Mouse (Mus musculus): ENCODE results near the gene Pawr. TPM values are rescaled to one million over a fixed set of nuclear protein-coding genes. Genes with fewer than 3 reads are reported as not detected.

Pawr gene
- polyA plus RNA-seq, 1 experiment from 2014 or later = 7.2 TPM

DNA sequence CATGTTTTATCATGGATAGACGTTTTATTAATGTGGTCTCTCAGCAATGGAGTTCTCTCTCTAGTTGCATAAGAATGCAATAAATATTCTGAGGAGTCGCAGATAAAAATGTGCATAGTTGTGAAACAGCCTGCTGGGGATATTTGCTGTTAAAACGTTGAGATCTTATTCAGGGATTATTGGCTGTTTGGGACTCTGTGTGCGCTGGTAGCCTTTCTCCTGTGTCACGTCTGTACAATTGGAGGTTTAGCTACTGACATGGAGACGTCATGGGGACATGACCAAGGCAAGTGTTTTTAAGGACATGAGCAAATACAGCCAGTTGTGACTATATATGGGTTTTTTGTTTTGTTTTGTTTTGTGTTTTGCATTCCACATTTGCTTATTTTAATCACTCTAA is 28.9 kb downstream of the Pawr start:
- no peaks in the 10 kb centered on the region for H3K36me3 ChIP-seq
- no peaks in the 10 kb centered on the region for H3K27me3 ChIP-seq
- no peak for ATAC-seq (replicated peaks; ENCODE audit: insufficient number of reproducible peaks, insufficient read depth, low FRiP score, low read depth)
- no peak overlapping the region for H3K9ac ChIP-seq
- no peak overlapping the region for H3K4me3 ChIP-seq
- H3K9me3 ChIP-seq (replicated peaks) = no peaks in the 10 kb centered on the region
- H3K4me1 ChIP-seq (replicated peaks) = peaks cover 8% of the 10 kb centered on the region
- H3K27ac ChIP-seq = no peak overlapping the region
- no peak overlapping the region for H3K4me2 ChIP-seq
- 61% methylated on average over 6 of the region's 6 CpGs for WGBS

DNA sequence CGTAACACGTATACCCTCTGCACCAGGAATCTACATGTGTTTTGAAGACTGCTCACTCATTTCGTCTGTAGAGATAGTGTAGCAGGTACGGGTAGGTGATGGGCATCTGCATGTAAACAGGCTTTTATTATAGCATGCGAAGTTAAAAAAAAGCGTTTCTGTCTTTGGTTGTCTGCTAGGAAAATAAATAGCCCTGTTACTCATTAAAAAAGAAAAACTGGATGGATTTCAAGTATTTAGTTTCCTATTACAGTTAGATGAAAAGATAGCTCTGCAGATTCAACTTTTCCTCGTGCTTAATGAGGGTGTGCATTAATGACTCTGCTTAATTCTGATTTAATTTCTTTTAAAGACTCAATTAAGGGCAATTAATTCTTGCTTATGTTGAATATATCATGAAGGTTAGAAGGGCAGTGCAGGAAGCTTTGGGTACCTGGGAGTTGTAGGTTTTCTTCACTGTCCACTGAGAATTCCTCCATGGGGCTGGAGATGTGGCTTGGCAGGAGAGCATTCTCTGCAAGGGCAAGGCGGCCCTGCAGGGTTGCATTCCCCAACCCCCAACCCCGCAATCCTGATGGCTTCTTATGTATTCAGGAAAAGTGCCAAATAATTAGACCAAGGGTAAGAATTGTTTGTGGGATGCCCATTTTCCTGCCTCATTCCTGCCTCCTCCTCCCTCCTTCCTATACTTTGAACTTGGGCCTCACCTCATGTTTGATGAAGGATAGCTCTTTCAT is 29.7 kb downstream of the Pawr start:
- no peak overlapping the region for H3K4me2 ChIP-seq
- ATAC-seq (replicated peaks; ENCODE audit: insufficient number of reproducible peaks, insufficient read depth, low FRiP score, low read depth) = no peak
- H3K4me1 ChIP-seq (replicated peaks) = peaks cover 8% of the 10 kb centered on the region
- WGBS = 66% methylated on average over 9 of the region's 9 CpGs
- no peak overlapping the region for H3K27ac ChIP-seq
- no peaks in the 10 kb centered on the region for H3K9me3 ChIP-seq (replicated peaks)
- no peaks in the 10 kb centered on the region for H3K27me3 ChIP-seq
- H3K36me3 ChIP-seq = no peaks in the 10 kb centered on the region
- H3K9ac ChIP-seq = no peak overlapping the region
- H3K4me3 ChIP-seq = no peak overlapping the region

DNA sequence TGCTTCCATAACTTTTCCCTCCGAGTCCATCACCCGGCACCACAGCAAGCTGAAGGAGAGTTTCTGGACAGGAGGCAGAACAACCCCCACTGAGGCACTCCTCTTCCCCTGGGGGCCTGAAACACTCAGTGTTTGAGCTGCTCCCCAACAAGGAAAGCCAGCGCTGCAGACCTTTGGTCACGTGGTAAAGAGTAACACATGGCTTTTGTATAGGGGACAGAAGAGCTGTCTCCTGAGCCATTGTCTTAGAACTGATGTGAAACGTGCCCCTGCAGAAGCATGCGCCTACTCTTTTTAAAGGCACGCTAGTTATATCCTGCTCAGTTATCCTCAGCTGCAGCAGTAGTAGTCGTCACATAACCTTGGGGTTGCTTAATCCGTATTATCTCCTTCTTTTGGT is 32.0 kb downstream of the Pawr start:
- Histone ChIP-seq H3K27ac (no peak overlapping the region), H3K9ac (no peak overlapping the region), H3K4me2 (no peak overlapping the region), H3K36me3 (no peaks in the 10 kb centered on the region), H3K9me3 (replicated peaks) (no peaks in the 10 kb centered on the region), H3K4me1 (replicated peaks) (peaks cover 8% of the 10 kb centered on the region), H3K4me3 (no peak overlapping the region), H3K27me3 (no peaks in the 10 kb centered on the region)
- 55% methylated on average over 9 of the region's 9 CpGs for WGBS
- ATAC-seq (replicated peaks; ENCODE audit: insufficient number of reproducible peaks, insufficient read depth, low FRiP score, low read depth) = no peak

DNA sequence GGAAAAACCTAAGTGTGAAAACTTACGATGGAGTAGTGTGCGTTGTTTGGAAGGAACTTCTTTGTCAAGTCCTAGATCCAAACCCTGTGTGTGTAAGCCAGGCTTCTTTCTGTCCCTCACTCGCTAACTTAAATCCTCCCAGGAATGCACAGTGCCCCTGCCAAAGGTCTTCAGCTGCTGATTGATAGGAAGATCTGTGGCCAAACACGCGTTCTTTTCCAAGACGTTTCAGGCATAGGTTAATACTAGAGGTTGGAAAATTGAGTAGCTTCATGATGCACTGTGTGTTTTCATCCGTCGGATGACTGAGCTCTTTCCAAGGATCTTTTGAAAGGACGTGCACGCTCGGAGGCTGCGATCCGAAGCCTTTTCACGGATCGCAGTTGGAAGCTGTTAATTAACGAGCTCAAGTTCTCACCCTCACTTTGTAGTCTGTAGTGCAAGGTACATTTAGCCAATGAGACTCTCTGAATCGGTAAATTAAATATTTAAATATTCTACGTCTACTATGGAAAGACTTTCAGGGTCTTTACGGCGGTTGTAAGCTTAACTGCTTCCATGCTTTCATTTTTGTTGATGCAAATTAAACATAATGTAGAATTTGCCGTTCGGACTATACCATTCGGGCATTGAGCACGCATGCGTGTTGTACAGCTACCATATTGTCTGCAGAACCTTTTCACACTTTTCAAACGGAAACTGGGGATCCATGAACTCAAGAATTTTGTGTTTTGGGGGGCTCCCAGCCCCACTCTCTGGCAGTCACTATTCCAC is 33.2 kb downstream of the Pawr start:
- no peak for ATAC-seq (replicated peaks; ENCODE audit: insufficient number of reproducible peaks, insufficient read depth, low FRiP score, low read depth)
- H3K27ac ChIP-seq = no peak overlapping the region
- H3K36me3 ChIP-seq = no peaks in the 10 kb centered on the region
- H3K4me2 ChIP-seq = no peak overlapping the region
- H3K4me3 ChIP-seq = no peak overlapping the region
- 86% methylated on average over 26 of the region's 26 CpGs for WGBS
- no peak overlapping the region for H3K9ac ChIP-seq
- H3K27me3 ChIP-seq = no peaks in the 10 kb centered on the region
- no peaks in the 10 kb centered on the region for H3K9me3 ChIP-seq (replicated peaks)
- peaks cover 5% of the 10 kb centered on the region for H3K4me1 ChIP-seq (replicated peaks)

DNA sequence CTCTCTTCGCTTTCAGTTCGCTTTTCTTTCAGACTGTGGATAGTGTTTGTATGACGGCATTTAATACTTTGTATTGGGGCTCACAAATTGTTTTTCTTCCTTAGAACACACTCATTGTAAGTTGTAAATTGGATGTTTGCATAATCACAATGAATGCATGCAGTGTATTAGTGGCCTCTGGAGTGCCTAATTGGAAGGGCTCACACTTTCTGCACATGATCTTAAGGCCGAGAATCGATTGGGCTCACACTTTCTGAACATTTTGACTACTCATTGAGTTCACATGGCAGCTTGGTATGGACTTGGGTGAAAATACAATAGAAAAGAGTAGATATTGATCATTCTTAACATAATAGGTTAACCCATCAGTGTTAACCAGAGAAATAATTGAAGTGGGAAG is 34.3 kb downstream of the Pawr start:
- 90% methylated on average over 5 of the region's 5 CpGs for WGBS
- Histone ChIP-seq H3K27ac (no peak overlapping the region), H3K9me3 (replicated peaks) (no peaks in the 10 kb centered on the region), H3K4me3 (no peak overlapping the region), H3K4me1 (replicated peaks) (peaks cover 4% of the 10 kb centered on the region), H3K36me3 (no peaks in the 10 kb centered on the region), H3K9ac (no peak overlapping the region), H3K4me2 (no peak overlapping the region), H3K27me3 (no peaks in the 10 kb centered on the region)
- ATAC-seq (replicated peaks; ENCODE audit: insufficient number of reproducible peaks, insufficient read depth, low FRiP score, low read depth) = no peak

DNA sequence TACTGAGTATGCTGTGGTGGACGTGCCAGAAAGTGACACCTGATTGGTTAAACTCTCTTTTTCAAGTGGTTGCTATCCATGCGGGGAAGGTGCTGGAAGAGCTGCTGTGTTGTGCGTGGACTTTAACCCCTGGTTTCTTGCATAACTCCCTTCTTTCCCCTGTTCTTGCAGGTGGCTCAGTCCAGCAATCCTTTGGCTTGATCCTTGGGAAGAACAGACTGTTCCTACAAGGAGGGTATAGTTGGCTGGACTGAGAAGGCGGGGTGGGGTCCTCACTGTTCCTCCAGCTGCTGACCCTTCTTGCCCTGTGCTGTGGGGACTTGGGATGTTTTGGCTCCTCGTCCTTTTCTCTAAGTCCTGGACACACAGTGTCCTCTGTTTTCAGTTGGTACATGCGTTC is 36.4 kb downstream of the Pawr start:
- WGBS = 74% methylated on average over 6 of the region's 6 CpGs
- no peak overlapping the region for H3K27ac ChIP-seq
- ATAC-seq (replicated peaks; ENCODE audit: insufficient number of reproducible peaks, insufficient read depth, low FRiP score, low read depth) = no peak

DNA sequence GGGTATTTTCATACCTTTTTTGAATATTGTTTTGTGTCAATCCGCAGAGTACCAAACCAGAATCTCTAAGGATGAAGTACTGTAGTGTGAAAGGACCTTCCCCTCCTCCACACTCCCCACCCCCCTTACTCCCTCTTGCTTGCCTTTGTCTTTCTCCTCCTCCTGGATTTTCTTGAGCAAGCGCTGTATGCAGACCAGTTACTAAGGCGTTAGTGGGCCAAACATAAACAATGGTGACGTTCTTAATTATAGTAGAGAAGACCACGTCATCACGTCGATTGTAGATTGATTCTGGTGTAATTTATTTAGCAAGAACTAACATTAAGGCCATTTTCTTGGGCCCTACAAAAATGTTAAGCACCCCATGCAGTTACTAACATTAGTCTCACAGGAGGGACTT is 40.3 kb downstream of the Pawr start:
- WGBS = 61% methylated on average over 7 of the region's 7 CpGs
- Histone ChIP-seq H3K9ac (no peak overlapping the region), H3K4me3 (no peak overlapping the region), H3K27me3 (no peaks in the 10 kb centered on the region), H3K27ac (no peak overlapping the region), H3K4me1 (replicated peaks) (peaks cover 8% of the 10 kb centered on the region; the same call in 1 of the 2 replicates), H3K36me3 (no peaks in the 10 kb centered on the region), H3K9me3 (replicated peaks) (no peaks in the 10 kb centered on the region), H3K4me2 (peak overlapping the region; percentile 14; the same call in 1 of the 2 replicates)
- no peak for ATAC-seq (replicated peaks; ENCODE audit: insufficient number of reproducible peaks, insufficient read depth, low FRiP score, low read depth)

More for the DNA sequence above, 36.4 kb downstream of the Pawr start:
- no peaks in the 10 kb centered on the region for H3K36me3 ChIP-seq
- H3K27me3 ChIP-seq = no peaks in the 10 kb centered on the region
- H3K4me3 ChIP-seq = no peak overlapping the region
- H3K9me3 ChIP-seq (replicated peaks) = no peaks in the 10 kb centered on the region
- H3K4me1 ChIP-seq (replicated peaks) = peaks cover 12% of the 10 kb centered on the region
- H3K9ac ChIP-seq = no peak overlapping the region
- H3K4me2 ChIP-seq = no peak overlapping the region

DNA sequence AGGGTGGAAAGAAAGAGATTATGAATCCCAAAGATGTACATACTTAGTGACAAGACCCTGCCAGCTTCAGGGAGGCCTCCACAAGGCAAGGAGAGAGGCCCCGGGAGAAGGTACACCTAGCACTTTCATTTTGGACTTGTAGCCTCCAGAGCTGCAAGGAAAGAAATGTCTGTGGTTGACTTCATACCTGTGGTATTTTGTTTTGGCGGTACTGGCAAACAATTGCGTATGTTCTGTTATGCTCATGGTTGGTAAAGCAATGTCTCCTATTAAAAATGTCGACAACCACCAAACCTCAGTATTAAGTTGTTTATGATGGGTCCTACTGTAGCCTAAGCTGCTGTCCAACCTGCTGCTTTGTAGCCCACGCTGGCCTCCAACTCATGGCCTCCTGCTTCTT is 40.9 kb downstream of the Pawr start:
- no peaks in the 10 kb centered on the region for H3K36me3 ChIP-seq
- no peak for ATAC-seq (replicated peaks; ENCODE audit: insufficient number of reproducible peaks, insufficient read depth, low FRiP score, low read depth)
- no peak overlapping the region for H3K4me3 ChIP-seq
- 82% methylated on average over 5 of the region's 5 CpGs for WGBS
- H3K4me1 ChIP-seq (replicated peaks) = peaks cover 8% of the 10 kb centered on the region; the same call in 1 of the 2 replicates
- H3K9me3 ChIP-seq (replicated peaks) = no peaks in the 10 kb centered on the region
- no peak overlapping the region for H3K9ac ChIP-seq
- H3K27me3 ChIP-seq = no peaks in the 10 kb centered on the region
- H3K4me2 ChIP-seq = peak overlapping the region; percentile 14; the same call in 1 of the 2 replicates
- no peak overlapping the region for H3K27ac ChIP-seq

DNA sequence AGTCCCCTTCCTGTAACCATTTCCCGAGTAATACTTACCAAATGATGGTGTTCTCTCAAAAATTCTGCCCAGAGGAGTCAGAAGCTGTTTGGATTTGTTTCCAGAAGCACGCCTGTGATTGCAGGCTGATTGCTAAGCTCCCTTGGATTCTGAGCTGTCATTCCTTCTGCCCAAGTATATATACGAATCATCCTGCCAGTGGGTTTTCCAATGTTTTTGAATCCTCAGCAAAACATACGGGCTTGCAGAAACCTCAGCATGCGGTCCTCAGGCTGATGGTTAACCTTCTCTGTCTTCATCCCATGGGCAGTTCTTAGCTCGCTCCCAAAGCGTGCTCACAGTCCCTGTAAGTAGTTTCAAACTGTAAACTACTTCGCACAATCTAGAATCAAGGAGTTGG is 43.9 kb downstream of the Pawr start:
- Histone ChIP-seq H3K9me3 (replicated peaks) (no peaks in the 10 kb centered on the region), H3K4me1 (replicated peaks) (peaks cover 8% of the 10 kb centered on the region; the same call in 1 of the 2 replicates), H3K4me3 (no peak overlapping the region), H3K4me2 (no peak overlapping the region), H3K27me3 (no peaks in the 10 kb centered on the region), H3K9ac (no peak overlapping the region), H3K36me3 (no peaks in the 10 kb centered on the region), H3K27ac (no peak overlapping the region)
- WGBS = 93% methylated on average over 8 of the region's 8 CpGs
- no peak for ATAC-seq (replicated peaks; ENCODE audit: insufficient number of reproducible peaks, insufficient read depth, low FRiP score, low read depth)

DNA sequence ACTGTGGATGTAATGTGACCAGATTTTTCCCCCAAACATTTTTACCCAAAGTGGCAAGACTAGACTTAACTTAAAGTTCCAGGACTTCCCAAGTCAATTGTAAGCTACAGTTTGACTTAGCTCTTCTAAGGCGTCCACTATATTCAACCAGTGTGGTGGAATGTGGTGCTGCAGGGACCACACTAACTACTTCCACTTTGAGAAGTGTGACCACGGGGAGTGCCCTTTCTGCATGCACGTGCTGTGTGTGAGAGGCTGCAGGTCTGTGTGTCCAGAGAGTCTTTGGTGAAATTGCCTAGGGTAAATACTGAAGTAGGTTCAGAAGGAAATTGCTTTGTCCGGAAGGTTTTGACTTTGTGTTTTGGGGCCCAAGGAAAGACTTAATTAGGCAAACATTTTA is 44.4 kb downstream of the Pawr start:
- H3K9ac ChIP-seq = no peak overlapping the region
- H3K4me3 ChIP-seq = no peak overlapping the region
- H3K4me2 ChIP-seq = no peak overlapping the region
- 81% methylated on average over 4 of the region's 4 CpGs for WGBS
- H3K27ac ChIP-seq = no peak overlapping the region
- H3K27me3 ChIP-seq = no peaks in the 10 kb centered on the region
- no peak for ATAC-seq (replicated peaks; ENCODE audit: insufficient number of reproducible peaks, insufficient read depth, low FRiP score, low read depth)
- H3K36me3 ChIP-seq = no peaks in the 10 kb centered on the region
- H3K9me3 ChIP-seq (replicated peaks) = no peaks in the 10 kb centered on the region
- H3K4me1 ChIP-seq (replicated peaks) = peaks cover 8% of the 10 kb centered on the region; the same call in 1 of the 2 replicates

DNA sequence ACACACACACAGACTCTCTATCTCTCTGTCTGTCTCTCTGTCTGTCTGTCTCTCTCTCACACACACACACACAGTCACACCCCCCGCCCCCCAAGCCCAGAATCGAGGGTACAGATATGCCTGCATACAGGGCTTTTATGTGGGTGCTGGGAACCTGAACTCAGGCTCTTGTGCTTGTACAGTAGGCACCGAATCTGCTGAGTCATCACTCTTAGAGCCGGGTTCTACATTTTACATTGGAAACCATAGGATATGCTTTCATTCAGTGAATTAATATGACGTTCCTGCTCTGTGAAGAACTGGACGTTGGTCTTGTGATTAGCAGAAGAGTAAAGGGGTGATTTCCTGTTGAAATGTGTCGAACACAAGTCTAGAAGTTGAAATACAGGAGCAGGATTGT is 45.4 kb downstream of the Pawr start:
- Histone ChIP-seq H3K9me3 (replicated peaks) (no peaks in the 10 kb centered on the region), H3K4me2 (no peak overlapping the region), H3K4me3 (no peak overlapping the region), H3K36me3 (no peaks in the 10 kb centered on the region), H3K4me1 (replicated peaks) (peaks cover 7% of the 10 kb centered on the region; the same call in 1 of the 2 replicates), H3K27ac (no peak overlapping the region), H3K9ac (no peak overlapping the region), H3K27me3 (no peaks in the 10 kb centered on the region)
- no peak for ATAC-seq (replicated peaks; ENCODE audit: insufficient number of reproducible peaks, insufficient read depth, low FRiP score, low read depth)
- 78% methylated on average over 7 of the region's 7 CpGs for WGBS
